Mouse (Mus musculus) activated CD4-positive, CD25-positive, alpha-beta regulatory T cell, adult 4 months (primary cell): ENCODE results near the gene Zmym4. TPM values are rescaled to one million over a fixed set of nuclear protein-coding genes. Genes with fewer than 3 reads are reported as not detected.
"Not testable (repeated sequence)": the region's sequence is repeated elsewhere in the genome, so short reads cannot be mapped to it uniquely, and the experiment has no call there.

Experiments
- ATAC-seq: one replicate; pipeline ENCODE4 v1.8.0; 2017
- polyA plus RNA-seq, 2 experiments: library from polyadenylated mRNA; unstranded; fragments of 100-300 nt; shearing (Covaris generic); gene quantifications; one replicate each; pipeline ENCODE4 v1.2.1; 2017

Zmym4 gene
- 10 to 100 TPM; 17.4 to 17.6 TPM for polyA plus RNA-seq

GRCm38 (mm10) chr4:126967864-126968821, at the start of gene Zmym4:
TSS of gene Zmym4 (minus strand) at chr4:126968135.
- peak; percentile 89 for ATAC-seq

GRCm38 (mm10) chr4:127016366-127016765, 48.4 kb upstream of the Zmym4 start:
- ATAC-seq = no peak

- peak; percentile 94 for ATAC-seq
These were observed 47.5 kb upstream of the Zmym4 start for GRCm38 (mm10) chr4:127015294-127015993.

- no peak for ATAC-seq
These were observed 37.4 kb upstream of the Zmym4 start for GRCm38 (mm10) chr4:127005113-127005936.

- ATAC-seq = no peak
These were observed 36.4 kb upstream of the Zmym4 start for GRCm38 (mm10) chr4:127004384-127004783.

GRCm38 (mm10) chr4:127000601-127001105, 32.7 kb upstream of the Zmym4 start:
- no peak for ATAC-seq

- ATAC-seq = not testable (repeated sequence)
These were observed 31.4 kb upstream of the Zmym4 start for GRCm38 (mm10) chr4:126999372-126999771.

GRCm38 (mm10) chr4:126992356-126992755, 24.4 kb upstream of the Zmym4 start:
- no peak for ATAC-seq

- ATAC-seq = no peak
These were observed 22.6 kb upstream of the Zmym4 start for GRCm38 (mm10) chr4:126990553-126990952.

- no peak for ATAC-seq
These were observed 20.6 kb upstream of the Zmym4 start for GRCm38 (mm10) chr4:126988503-126988902.

GRCm38 (mm10) chr4:126986768-126987167, 18.8 kb upstream of the Zmym4 start:
- ATAC-seq = no peak

- not testable (repeated sequence) for ATAC-seq
These were observed 16.0 kb upstream of the Zmym4 start for GRCm38 (mm10) chr4:126983736-126984525.

GRCm38 (mm10) chr4:126983321-126983720, 15.4 kb upstream of the Zmym4 start:
- no peak for ATAC-seq

- no peak for ATAC-seq
These were observed 10.8 kb upstream of the Zmym4 start for GRCm38 (mm10) chr4:126978706-126979105.

GRCm38 (mm10) chr4:126977467-126977866, 9.5 kb upstream of the Zmym4 start:
- no peak for ATAC-seq

GRCm38 (mm10) chr4:126967241-126967863, 583 bp downstream of the Zmym4 start:
- no peak for ATAC-seq

GRCm38 (mm10) chr4:126958682-126959081, 9.3 kb downstream of the Zmym4 start:
- no peak for ATAC-seq

- no peak for ATAC-seq
These were observed 9.7 kb downstream of the Zmym4 start for GRCm38 (mm10) chr4:126958261-126958660.

- ATAC-seq = no peak
These were observed 10.5 kb downstream of the Zmym4 start for GRCm38 (mm10) chr4:126957434-126957833.

GRCm38 (mm10) chr4:126950801-126951200, 17.1 kb downstream of the Zmym4 start:
- ATAC-seq = not testable (repeated sequence)

GRCm38 (mm10) chr4:126943421-126943820, 24.5 kb downstream of the Zmym4 start:
- no peak for ATAC-seq
